Mouse (Mus musculus) embryonic stem cell, embryonic (primary cell): ENCODE data around the gene Clec2i.
"Not testable (repeated sequence)": the region's sequence is repeated elsewhere in the genome, so short reads cannot be mapped to it uniquely, and the experiment has no call there.

Experiments
- CTCF ChIA-PET, 4 experiments: fragments of 300-600 bp in 2 of 4; fragments of 350-600 bp in 2 of 4; sonication (Branson Sonifier 250); formaldehyde crosslinking; loops; one replicate each; lab custom pipeline; 2022; ENCODE audit warnings: inconsistent platforms in 2 of 4; lab: Charles Lee
- POLR2A ChIA-PET, 4 experiments: fragments of 300-600 bp in 2 of 4; fragments of 350-600 bp in 2 of 4; sonication (Branson Sonifier 250); formaldehyde crosslinking; loops; one replicate each; lab custom pipeline; 2022; ENCODE audit warnings: antibody characterized with exemption in 4 of 4, inconsistent platforms in 1 of 4; lab: Charles Lee

Clec2i gene

DNA sequence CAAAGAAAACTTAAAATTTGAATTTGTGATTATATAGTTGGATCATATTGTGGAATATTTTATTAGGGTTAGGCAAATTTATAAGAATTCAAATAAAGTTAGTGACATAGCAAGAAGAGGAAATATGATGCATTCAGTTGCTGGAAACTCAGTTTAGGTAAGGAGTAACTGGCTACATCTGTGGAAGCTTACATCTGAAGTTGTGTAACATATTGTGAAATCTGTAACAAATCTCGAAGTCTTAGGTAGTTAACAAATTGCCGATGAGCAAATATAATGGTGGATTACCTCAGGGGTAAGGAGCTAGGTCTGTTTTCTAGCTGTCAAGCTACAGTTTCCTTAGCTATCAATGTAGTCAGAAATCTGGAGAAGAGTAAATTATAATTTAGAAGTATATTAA, 29.9 kb downstream of the Clec2i start:
- ChIA-PET POLR2A (no interaction called here), CTCF (no interaction called here)

DNA sequence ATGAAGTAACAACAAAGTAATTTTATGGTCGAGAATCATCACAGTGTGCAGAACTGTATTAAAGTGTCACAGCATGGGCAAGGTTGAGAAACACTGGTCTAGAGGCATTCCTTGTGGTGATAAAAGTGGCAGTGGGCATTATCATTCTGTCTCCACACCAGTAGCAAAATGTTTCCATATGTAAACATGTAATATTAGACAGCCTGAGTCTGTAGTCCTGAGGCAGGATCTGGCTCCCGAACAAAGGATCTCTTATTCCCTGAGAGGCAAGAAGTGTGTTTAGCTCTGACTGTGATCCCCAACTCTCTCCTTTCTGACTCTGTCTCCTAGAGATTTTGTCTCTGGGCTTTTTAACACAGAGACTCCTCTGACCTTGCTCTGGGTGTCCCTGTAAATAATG, 45.7 kb downstream of the Clec2i start:
- ChIA-PET POLR2A (no interaction called here), CTCF (no interaction called here)

DNA sequence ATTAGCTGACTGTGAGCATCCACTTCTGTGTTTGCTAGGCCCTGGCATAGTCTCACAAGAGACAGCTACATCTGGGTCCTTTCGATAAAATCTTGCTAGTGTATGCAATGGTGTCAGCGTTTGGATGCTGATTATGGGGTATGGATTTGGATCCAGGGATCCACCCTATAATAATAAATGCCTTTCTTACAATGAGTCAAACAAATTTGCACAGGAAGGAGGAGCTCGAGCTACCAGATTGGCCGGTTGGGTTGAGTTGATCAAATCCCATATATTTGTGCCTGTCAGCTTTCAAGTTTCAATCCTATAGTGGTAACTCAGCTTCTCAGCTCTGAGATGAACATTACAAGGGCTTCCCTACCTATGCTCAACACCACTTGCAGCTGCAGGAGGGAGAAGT, 46.7 kb downstream of the Clec2i start, which contains the start of gene Clec2g:
Clec2g (plus strand) TSS at position 301 of the 400 bp plus-strand sequence.
- CTCF ChIA-PET, POLR2A ChIA-PET: not testable (repeated sequence)

DNA sequence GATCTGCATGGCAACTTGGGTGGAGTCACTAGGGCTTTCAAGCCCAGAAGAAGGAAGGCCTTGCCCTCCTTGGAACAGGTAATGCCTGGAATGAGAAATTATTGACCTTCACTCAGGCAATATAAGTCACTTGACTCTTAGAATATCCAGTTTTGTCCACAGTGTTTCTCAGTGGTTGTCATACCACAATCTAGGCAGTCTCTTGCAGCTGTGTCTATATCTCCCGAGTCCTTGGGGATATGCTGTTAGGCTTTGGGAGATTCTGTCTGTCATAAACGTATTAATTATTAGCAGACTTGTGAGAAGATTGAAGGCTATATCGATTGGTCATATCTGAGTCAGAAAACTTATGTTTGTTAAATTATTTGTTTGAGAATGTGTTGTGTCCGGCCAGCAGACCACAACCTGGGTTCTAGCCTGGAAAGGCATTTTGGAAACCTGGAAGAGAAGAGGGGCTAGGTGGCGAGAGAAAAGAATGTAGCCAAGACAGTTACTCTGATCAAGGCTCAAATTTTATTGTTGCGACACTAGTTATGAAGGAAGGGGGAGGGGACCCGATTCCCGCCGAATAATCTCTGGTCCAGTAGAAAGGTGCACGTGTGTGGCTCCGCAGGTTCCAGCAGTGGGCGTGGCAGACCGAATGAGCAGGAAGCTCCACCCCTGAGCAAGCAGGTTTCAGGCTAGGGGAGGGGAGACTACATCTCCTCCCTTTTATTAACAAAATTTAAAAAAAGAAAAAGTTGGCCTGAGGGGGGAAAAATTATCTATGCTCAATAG, 48.7 kb downstream of the Clec2i start:
- CTCF ChIA-PET, POLR2A ChIA-PET: not testable (repeated sequence)

DNA sequence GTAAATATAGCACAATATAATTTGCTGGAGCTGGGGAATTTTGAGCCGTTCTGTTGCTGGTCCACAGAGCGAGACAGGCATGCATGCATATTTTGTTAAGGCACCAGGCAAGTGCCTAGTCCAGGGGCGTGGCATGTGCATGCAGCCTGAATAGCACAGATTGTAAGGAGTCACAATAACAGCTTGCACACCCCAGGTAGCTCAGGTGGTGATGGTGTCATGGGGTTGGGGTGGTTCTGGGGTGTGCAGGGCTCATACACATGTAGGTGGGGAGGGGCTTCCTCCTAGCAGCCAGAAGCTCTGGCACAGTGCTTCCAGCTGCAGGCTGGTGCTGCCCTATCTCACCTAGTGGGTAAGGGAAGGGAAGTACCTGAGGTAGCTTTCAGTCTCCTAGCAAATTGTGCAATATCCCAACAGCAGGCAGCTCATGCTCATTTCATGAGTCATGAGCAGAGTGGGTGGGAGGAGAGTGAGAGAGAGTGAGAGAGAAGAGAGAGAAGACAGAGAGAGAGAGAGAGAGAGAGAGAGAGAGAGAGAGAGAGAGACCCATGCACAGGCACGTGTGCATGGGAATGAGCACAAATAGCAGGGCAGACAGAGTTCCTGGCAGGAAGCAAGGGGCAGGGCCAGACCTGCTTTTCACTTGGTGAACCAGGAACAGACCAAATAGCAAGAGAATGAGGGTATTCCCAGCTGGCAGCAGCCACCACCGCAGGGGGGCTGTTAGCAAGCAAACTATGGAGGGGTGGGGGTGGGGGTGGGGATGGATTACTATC, 54.4 kb downstream of the Clec2i start:
- CTCF ChIA-PET: no interaction called here

DNA sequence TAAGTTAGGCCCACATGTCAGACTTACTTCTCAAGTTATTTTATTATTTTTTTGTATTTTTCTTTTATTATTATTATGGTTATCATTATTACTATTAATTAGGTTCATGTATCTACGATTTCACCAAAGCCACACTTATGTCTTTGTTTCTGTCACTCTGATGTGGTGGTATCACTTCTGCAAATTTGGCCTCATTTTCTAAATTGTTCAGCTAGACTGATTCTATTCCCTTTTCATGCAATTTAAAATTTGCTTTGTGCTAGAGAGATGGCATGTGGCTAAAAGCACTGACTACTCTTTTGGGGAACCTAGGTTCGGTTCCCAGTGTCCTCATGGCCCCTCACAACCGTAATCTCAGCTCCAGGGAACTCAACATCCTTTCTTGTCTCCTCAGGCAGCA, 58.2 kb downstream of the Clec2i start:
- CTCF ChIA-PET: no interaction called here
- POLR2A ChIA-PET: no interaction called here

More for the DNA sequence above, 54.4 kb downstream of the Clec2i start:
- POLR2A ChIA-PET: no interaction called here
